Mouse (Mus musculus) heart, embryonic 13.5 days (tissue): ENCODE data around the gene Lipe. TPM values are rescaled to one million over a fixed set of nuclear protein-coding genes. Genes with fewer than 3 reads are reported as not detected.
"Not testable (repeated sequence)": the region's sequence is repeated elsewhere in the genome, so short reads cannot be mapped to it uniquely, and the experiment has no call there.

Source experiments
- ATAC-seq: fragments of 200-750 bp; cut with Nextera tagmentation; 2 replicates; pipeline ENCODE4 v1.8.0; 2017; ENCODE audit warnings: moderate TSS enrichment; ENCODE audit not compliant: insufficient number of reproducible peaks, low FRiP score, low TSS enrichment; ENCODE audit errors: extremely low read depth
- H3K27ac ChIP-seq: fragments of 300-500 bp; sonication (generic); replicated peaks from 2 replicates; pipeline ENCODE4 v1.5.1; 2015; ENCODE audit warnings: moderate library complexity, mild to moderate bottlenecking, inconsistent platforms
- H3K27me3 ChIP-seq: fragments of 300-500 bp; sonication (generic); replicated peaks from 2 replicates; pipeline ENCODE4 v1.6.1; 2015; ENCODE audit warnings: mild to moderate bottlenecking, inconsistent platforms
- H3K36me3 ChIP-seq: fragments of 300-500 bp; sonication (generic); 2 replicates; pipeline ENCODE4 v1.6.1; 2015; ENCODE audit warnings: mild to moderate bottlenecking, inconsistent platforms
- H3K4me1 ChIP-seq: fragments of 300-500 bp; sonication (generic); 2 replicates; pipeline ENCODE4 v1.6.1; 2015; ENCODE audit warnings: inconsistent platforms
- H3K4me2 ChIP-seq: fragments of 300-500 bp; sonication (generic); 2 replicates; pipeline ENCODE4 v1.6.1; 2015; ENCODE audit warnings: inconsistent platforms, mild to moderate bottlenecking, moderate library complexity
- H3K4me3 ChIP-seq: fragments of 300-500 bp; sonication (generic); 2 replicates; pipeline ENCODE4 v1.5.1; 2015; ENCODE audit warnings: moderate library complexity, mild to moderate bottlenecking, inconsistent platforms
- H3K9ac ChIP-seq: fragments of 300-500 bp; sonication (generic); 2 replicates; pipeline ENCODE4 v1.6.1; 2015; ENCODE audit warnings: inconsistent platforms, mild to moderate bottlenecking, moderate library complexity
- H3K9me3 ChIP-seq: fragments of 300-500 bp; sonication (generic); 2 replicates; pipeline ENCODE4 v1.6.1; 2016; ENCODE audit warnings: inconsistent platforms
- WGBS: fragments of 180-500 bp; shearing (Covaris S2); methylation state at CpG from one replicate; pipeline ENCODE4 v1.1.7; 2015; ENCODE audit warnings: mixed read lengths; 5-methylcytosine and 5-hydroxymethylcytosine counted together
- polyA plus RNA-seq: library from polyadenylated mRNA; unstranded; fragments of >200 nt; fragmentation: Nextera tagmentation; extraction: Ambion mirVana; gene quantifications from 2 replicates; pipeline ENCODE4 v1.2.1, GENCODE M21; 2015

The Lipe gene
- polyA plus RNA-seq, 1 experiment from 2014 or later, result 6.9 TPM

DNA sequence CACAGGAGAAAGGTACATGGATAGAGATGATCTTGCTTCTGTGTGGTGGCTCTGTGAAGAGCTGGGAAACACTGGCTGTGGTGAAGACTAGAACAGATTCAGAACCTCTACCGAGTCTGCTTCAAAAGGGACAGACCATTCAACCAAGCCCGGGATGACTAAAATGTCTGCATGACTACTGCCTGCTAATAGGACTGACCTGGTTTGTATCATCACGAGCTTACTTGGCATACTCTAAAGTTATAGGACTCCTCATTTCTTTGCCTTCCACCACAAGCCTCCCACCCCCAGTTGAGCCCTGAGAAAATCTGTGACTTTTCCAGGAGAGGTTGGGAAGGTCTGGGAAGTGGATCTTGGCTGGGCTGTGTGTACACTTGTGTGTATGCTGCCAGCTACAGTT, 13.4 kb upstream of the Lipe start:
- H3K27ac ChIP-seq, result no peak overlapping the region
- no peak overlapping the region for H3K9ac ChIP-seq
- no peaks in the 10 kb centered on the region for H3K4me1 ChIP-seq
- H3K4me3 ChIP-seq, result no peak overlapping the region
- no peaks in the 10 kb centered on the region for H3K27me3 ChIP-seq
- ATAC-seq, result no peak
- H3K9me3 ChIP-seq, result no peaks in the 10 kb centered on the region
- H3K36me3 ChIP-seq, result no peaks in the 10 kb centered on the region
- no peak overlapping the region for H3K4me2 ChIP-seq
- WGBS, result 75% methylated on average over 3 of the region's 3 CpGs

DNA sequence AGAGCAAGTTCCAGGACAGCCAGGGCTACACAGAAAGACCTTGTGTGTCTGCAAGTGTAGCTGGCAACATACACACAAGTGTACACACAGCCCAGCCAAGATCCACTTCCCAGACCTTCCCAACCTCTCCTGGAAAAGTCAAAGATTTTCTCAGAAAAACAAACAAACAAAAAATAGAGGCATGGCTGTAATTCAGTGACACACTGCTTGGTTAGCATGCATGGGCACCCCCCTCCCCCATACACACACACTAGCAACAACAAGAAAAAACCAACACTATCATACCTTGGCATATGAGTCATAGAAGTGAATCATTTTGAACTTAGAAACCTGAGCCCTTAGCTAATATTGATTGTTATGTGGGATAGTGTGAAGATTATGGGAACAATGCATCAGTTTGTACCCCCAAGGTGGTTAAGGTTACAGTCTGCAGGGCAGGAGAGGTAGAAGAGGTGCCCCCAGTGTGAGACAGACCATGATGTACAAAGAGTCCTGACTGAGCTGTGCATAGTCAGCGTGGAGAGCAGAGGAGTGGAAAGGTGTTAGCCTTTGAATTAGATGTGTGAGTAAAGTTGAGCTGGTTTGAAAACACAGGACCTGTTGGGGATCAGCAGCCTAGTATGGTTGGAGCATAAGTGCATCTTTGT, 12.6 kb upstream of the Lipe start:
- Histone ChIP-seq H3K4me2 (no peak overlapping the region), H3K4me1 (no peaks in the 10 kb centered on the region), H3K36me3 (no peaks in the 10 kb centered on the region), H3K27me3 (no peaks in the 10 kb centered on the region), H3K9me3 (no peaks in the 10 kb centered on the region), H3K4me3 (no peak overlapping the region), H3K9ac (no peak overlapping the region), H3K27ac (no peak overlapping the region)
- ATAC-seq, result no peak
- 77% methylated on average over 1 of the region's 1 CpGs for WGBS

DNA sequence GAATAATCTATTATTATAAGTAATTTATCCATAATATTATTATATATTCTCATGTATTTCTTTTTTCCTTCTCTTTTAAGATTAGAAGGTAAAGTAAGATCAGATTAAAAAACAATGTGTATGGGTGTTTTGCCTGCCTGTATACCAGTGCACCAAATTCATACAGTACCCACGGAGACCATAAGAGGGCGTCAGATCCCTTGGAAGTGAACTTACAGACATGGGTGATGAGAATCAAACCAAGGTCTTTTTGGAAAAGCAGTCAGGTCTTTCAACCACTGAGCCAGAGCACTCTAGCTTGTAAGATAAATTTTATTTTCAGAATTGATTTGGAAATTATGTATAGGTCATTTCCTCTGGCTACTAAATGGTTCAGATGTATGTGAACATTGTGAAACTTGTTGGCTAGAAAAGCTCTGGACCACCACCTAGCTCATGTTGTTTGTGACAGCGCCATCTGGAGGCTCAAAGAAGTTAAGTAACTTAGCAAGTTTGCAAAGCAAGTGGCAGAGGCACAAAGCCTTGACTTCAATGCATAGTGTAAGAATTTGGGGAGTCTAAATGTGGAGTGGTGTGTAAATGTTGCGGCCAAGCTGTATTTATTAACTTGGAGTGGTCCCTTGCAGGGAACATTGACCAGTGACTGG, 10.7 kb upstream of the Lipe start:
- ATAC-seq, result no peak
- H3K9me3 ChIP-seq, result no peaks in the 10 kb centered on the region
- H3K4me3 ChIP-seq, result no peak overlapping the region
- H3K9ac ChIP-seq, result no peak overlapping the region
- no peak overlapping the region for H3K4me2 ChIP-seq
- H3K27me3 ChIP-seq, result no peaks in the 10 kb centered on the region
- H3K27ac ChIP-seq, result no peak overlapping the region
- H3K4me1 ChIP-seq, result no peaks in the 10 kb centered on the region
- no peaks in the 10 kb centered on the region for H3K36me3 ChIP-seq
- 32% methylated on average over 4 of the region's 4 CpGs for WGBS

DNA sequence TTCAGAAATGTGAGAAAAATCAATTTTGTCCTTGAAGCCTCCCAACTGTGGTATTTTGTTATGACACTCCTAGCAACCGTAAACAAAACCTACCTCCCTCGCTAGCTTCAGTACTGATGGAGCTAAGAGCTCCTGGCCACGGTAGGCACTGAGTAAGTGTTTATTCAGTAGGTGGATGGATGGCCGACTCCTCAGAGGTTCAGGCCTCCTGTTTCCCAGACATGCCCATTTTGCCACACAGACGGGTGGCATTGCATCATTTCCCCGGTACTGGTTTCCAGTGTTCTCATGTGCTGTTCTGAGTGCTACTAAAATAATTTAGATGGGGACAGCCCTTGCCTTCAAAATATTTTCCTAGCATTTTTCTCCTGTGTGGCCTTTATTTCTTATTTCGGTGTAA, 8.0 kb upstream of the Lipe start:
- Histone ChIP-seq H3K36me3 (no peaks in the 10 kb centered on the region), H3K4me1 (peaks cover 6% of the 10 kb centered on the region), H3K27me3 (no peaks in the 10 kb centered on the region), H3K4me2 (no peak overlapping the region), H3K9ac (no peak overlapping the region), H3K27ac (no peak overlapping the region), H3K9me3 (no peaks in the 10 kb centered on the region), H3K4me3 (no peak overlapping the region)
- 73% methylated on average over 7 of the region's 7 CpGs for WGBS
- ATAC-seq, result no peak

DNA sequence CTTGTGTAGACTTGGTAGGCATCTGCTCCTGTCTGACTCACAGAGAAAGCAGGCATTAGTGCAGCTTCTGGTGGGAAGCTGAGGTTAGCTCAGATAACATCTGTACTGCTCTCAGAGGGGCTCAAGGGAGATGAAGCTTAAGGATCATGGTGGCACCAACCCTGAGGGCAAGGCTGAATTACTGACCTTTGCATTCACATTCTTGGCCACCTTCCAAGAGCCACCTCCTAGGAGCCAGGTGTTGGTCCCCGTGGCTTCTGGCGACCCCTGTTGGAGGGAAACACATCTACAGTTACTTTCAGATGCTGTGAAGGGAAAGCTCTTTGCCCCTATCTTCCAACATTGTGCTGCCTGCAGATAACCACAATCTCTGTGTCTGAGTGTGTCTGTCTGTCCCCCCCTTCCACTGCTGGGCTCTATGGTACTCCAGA, 4.2 kb upstream of the Lipe start:
- WGBS, result 2% methylated on average over 2 of the region's 2 CpGs
- Histone ChIP-seq H3K4me3 (no peak overlapping the region), H3K36me3 (no peaks in the 10 kb centered on the region), H3K27ac (no peak overlapping the region), H3K4me2 (no peak overlapping the region), H3K4me1 (peaks cover 6% of the 10 kb centered on the region), H3K27me3 (no peaks in the 10 kb centered on the region), H3K9me3 (no peaks in the 10 kb centered on the region), H3K9ac (no peak overlapping the region)
- no peak for ATAC-seq

DNA sequence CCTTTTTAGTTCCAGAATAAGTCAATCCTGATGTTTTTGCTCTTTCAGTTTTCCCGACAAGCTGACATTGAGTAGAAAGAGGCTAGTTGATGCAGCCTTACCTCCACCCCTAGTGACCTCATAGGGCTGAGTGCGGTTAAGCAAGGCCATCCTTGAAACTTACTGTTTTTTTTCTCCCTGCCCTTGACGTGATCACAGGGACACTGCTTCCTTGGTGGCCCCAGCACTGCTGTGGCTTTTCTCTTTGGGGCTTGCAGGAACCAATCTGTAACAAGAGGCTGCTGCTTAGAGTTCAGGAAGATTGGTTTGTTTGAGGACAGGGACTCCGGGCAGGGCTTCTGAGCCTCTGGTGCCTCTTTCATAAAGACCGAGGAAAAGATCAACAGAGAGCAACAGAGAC, 3.5 kb upstream of the Lipe start:
- H3K9ac ChIP-seq, result 0 out of 2 replicates have a peak overlapping the region, but pooled peaks have one; percentile 7
- H3K4me2 ChIP-seq, result no peak overlapping the region
- H3K4me1 ChIP-seq, result peaks cover 6% of the 10 kb centered on the region
- no peaks in the 10 kb centered on the region for H3K27me3 ChIP-seq
- H3K27ac ChIP-seq, result no peak overlapping the region; the same call in 1 of the 2 replicates
- ATAC-seq, result no peak
- H3K4me3 ChIP-seq, result no peak overlapping the region
- no peaks in the 10 kb centered on the region for H3K9me3 ChIP-seq
- WGBS, result 49% methylated on average over 5 of the region's 5 CpGs
- H3K36me3 ChIP-seq, result no peaks in the 10 kb centered on the region

DNA sequence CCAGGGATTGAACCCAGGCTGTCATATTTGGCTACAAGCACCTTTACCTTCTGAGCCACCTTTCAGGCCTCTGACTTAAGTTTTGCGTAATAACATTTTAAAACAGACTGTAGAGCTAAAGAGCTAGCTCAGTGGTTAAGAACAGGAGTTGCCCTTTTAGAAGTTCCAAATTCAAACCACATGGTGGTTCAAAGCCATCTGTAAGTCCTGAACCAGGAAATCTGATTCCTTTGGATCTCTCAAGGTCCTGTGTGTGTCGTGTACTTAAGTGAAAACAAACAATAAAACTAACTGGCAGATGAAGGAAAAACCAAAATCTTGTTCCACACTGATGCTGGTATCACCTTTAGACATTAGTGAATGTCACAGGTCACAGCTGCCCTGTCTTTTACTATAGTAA, 3.0 kb upstream of the Lipe start:
- ATAC-seq, result no peak
- Histone ChIP-seq H3K4me2 (no peak overlapping the region), H3K4me1 (peaks cover 7% of the 10 kb centered on the region), H3K36me3 (no peaks in the 10 kb centered on the region), H3K27ac (no peak overlapping the region), H3K9me3 (no peaks in the 10 kb centered on the region), H3K27me3 (no peaks in the 10 kb centered on the region), H3K4me3 (no peak overlapping the region), H3K9ac (0 out of 2 replicates have a peak overlapping the region, but pooled peaks have one; percentile 7)
- WGBS, result 65% methylated on average over 2 of the region's 2 CpGs

DNA sequence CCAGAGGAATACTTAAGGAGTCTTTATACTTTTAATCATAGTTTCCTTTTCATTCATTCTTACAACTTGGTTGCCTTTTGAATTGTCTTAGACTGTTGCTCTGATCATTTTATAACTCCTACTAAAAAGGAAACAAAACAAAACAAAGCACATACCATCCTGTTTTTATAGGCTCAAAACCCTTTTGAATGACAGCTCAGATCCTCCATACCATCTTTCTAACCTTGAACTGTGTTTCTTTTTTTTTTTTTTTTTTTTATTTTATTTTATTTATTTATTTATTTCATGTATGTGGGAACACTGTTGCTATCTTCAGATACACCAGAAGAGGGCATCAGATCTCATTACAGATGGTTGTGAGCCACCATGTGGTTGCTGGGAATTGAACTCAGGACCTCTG, 518 bp upstream of the Lipe start:
- not testable (repeated sequence) for H3K4me3 ChIP-seq, ATAC-seq, H3K36me3 ChIP-seq, H3K27ac ChIP-seq, H3K27me3 ChIP-seq, H3K4me2 ChIP-seq, H3K9me3 ChIP-seq, H3K9ac ChIP-seq
- H3K4me1 ChIP-seq, result peaks cover 21% of the 10 kb centered on the region

DNA sequence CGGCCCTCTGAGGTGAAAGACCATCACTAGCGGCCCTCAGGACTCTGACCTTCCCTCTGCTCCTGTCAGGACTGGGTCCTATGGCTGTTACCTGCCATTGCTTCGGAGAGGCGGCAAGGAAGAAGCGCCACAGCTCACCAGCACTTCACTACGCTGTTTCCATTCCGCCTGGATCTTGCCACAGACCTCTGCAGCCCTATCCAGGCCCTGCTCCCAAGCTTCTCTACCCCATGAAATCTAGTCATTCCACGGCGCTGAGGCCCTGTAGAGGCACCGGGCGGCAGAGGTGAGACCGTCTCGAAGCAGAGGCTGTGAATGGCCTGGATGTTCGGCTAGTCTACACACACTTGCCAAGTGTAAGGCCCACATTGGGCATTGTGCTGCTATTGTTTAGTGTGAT, 1.9 kb downstream of the Lipe start:
- Histone ChIP-seq H3K4me3 (peak overlapping the region; percentile 70), H3K4me2 (peak overlapping the region; percentile 90), H3K27me3 (no peaks in the 10 kb centered on the region), H3K4me1 (peaks cover 20% of the 10 kb centered on the region), H3K27ac (peak overlapping the region; percentile 61; the same call in 1 of the 2 replicates), H3K9me3 (no peaks in the 10 kb centered on the region), H3K36me3 (no peaks in the 10 kb centered on the region), H3K9ac (0 out of 2 replicates have a peak overlapping the region, but pooled peaks have one; percentile 62)
- WGBS, result 91% methylated on average over 14 of the region's 14 CpGs
- no peak for ATAC-seq

DNA sequence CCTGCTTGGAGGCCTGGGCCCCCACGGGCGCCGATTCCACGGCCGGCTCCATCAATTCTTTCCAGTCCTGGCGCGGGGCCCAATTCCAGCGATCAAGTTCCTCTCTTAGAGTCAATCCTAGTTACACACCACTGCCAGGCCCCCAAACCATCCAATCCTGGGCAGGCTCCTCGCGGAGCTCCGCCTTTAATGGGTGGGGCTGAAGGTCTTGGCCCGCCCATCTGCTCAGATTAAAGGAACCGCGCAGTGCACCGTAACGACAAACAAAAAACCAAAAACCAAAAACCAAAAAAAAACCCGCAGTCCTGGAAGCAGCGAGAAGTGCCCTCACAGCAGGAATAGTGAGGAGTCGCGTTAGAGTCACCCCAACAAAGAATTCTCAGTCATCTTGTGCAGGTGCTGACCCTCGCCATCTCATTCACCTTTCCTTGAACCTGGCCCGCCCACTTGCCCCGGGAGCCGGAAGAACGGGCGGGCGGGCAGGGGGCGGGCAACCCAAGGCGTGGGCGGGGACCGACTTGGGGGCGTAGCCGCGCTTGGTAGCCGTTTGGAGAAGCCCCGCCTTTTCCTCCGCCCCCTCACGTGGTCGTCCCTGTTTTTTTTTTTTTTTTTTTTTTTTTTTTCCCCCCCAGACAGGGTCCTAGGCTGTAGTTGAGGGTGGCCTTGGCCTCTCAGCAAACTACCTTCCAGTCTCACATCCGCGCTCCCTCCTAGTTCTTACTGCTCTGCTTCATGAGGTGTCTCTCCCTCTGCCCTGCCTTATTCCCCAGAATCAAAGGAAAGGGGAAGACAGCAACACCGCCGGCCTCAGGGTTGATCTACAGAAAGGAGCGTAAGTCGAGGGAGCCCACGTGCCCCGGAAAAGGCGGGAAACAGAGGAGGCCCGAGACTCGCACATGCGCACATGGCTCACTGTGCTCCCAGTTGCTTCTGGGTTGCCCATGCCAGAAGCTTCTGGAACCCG, 2.7 kb downstream of the Lipe start:
- Histone ChIP-seq H3K27ac (peak overlapping the region; percentile 61), H3K9me3 (no peaks in the 10 kb centered on the region), H3K27me3 (no peaks in the 10 kb centered on the region), H3K9ac (peak overlapping the region; percentile 87), H3K4me2 (peak overlapping the region; percentile 90), H3K4me1 (peaks cover 24% of the 10 kb centered on the region), H3K36me3 (no peaks in the 10 kb centered on the region), H3K4me3 (peak overlapping the region; percentile 70)
- peak; percentile 92 for ATAC-seq
- WGBS, result 6% methylated on average over 51 of the region's 52 CpGs

DNA sequence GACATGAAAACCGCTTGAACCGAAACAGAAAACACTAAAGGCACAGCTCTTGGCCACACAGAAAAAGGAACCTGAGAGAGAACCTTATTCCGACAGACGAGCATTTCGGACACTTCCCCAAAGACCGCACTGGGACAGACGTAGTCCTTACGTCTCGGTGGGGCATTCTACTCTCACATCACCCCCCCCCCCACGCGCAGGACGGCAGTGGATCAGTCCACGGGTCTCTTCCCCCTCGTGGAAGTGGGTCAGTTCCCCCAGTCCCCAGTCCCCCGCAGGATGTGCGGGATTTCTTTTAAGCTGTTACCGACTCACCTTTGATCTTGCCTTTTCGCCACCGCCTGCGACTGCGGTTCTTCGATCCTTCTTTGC, 3.3 kb downstream of the Lipe start:
- Histone ChIP-seq H3K4me2 (peak overlapping the region; percentile 90), H3K27ac (peak overlapping the region; percentile 29; the same call in 1 of the 2 replicates), H3K4me1 (peaks cover 31% of the 10 kb centered on the region), H3K27me3 (no peaks in the 10 kb centered on the region), H3K9ac (peak overlapping the region; percentile 87), H3K4me3 (peak overlapping the region; percentile 70), H3K36me3 (no peaks in the 10 kb centered on the region), H3K9me3 (no peaks in the 10 kb centered on the region)
- WGBS, result under 1% methylated on average over 22 of the region's 22 CpGs
- no peak for ATAC-seq
